Mouse (Mus musculus) cortical plate, adult 2 months (tissue): ENCODE data around the gene E130114P18Rik.

Experiments used
- CTCF ChIP-seq: fragments of 200-500 bp; IDR thresholded peaks from 2 replicates; pipeline ENCODE4 v1.5.1; 2011; ENCODE audit warnings: mild to moderate bottlenecking, control low read depth, low read length; ENCODE audit not compliant: insufficient read depth; ENCODE audit errors: extremely low read depth
- POLR2A ChIP-seq: fragments of 200-500 bp; IDR thresholded peaks from 2 replicates; pipeline ENCODE4 v1.6.1; 2011; ENCODE audit warnings: mild to moderate bottlenecking, low read length, control low read depth; ENCODE audit not compliant: insufficient read depth; ENCODE audit errors: extremely low read depth

GRCm38 (mm10) chr4:97663922-97664321 is 114.0 kb downstream of the E130114P18Rik start:
- no peak for TF ChIP-seq POLR2A
- TF ChIP-seq CTCF, result no peak
